Mouse (Mus musculus): ENCODE measurements around the gene 1810010D01Rik.

DNA sequence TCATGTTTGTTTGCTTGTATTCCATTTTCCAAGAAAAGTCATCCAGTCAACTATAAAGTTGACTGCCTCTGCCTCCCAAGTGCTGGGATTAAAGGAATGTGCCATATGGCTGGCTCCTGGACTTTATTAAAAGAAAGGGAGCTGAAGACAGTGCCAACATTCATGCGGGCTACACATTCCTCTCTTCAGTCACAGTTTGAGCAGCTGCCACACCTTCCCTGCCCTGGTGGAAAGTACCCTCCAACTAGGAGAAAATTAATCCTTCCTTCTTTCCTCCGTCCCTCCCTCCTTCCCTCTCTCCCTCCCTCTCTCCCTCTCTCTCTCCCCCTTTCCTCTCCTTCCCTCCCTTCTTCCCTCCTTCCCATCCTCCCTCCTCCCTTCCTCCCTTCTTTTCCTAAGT, 8.2 kb downstream of the 1810010D01Rik start:
- TF ChIP-seq CTCF (IDR thresholded peaks at IDR 0.05; ENCODE audit: borderline replicate concordance, control insufficient read depth, extremely low read depth, insufficient read depth, low read length, poor library complexity) (no peak), POLR2A (IDR thresholded peaks at IDR 0.05; ENCODE audit: control insufficient read depth, extremely low read depth, insufficient read depth, low read length, poor library complexity) (no peak)

All from thymus, adult 2 months (tissue).